22 mouse cellular contexts compared by ENCODE assay signal in genomic region chr8:90182807-90183206, GRCm38 (mm10).
"Had no signal": no experiment of that assay in that cellular context is flagged by ENCODE, and none has a peak within 500 bp of the region (broad histone marks: within the 10 kb centered on the region; RNA-seq: fewer than 3 reads in every experiment).

No protein-coding gene starts in this region.

- H3K27me3 ChIP-seq: liver, embryonic 13.5 days; liver, embryonic 15.5 days; lung, embryonic 15.5 days; megakaryocyte, embryonic 14.5 days; midbrain, embryonic 13.5 days had no signal

- H3K4me2 ChIP-seq: liver, embryonic 11.5 days; liver, embryonic 13.5 days; liver, embryonic 15.5 days; lung, embryonic 15.5 days; midbrain, embryonic 13.5 days had no signal

- DNase-seq: liver, embryonic 13.5 days; liver, postnatal 0 days; lung, adult 2 months; lung, postnatal 14 days; lung, postnatal 36 days; right cerebral cortex, adult 18-20 months; right cerebral cortex, postnatal 25 days; right cerebral cortex, postnatal 4 days; spleen, adult 18-20 months; thymus, adult 18-20 months; thymus, postnatal 14 days; thymus, postnatal 36 days had no signal

- H3K36me3 ChIP-seq: liver, embryonic 13.5 days; liver, embryonic 15.5 days; lung, embryonic 15.5 days; midbrain, embryonic 10.5 days; midbrain, embryonic 13.5 days had no signal

- H3K9me3 ChIP-seq: liver, embryonic 13.5 days; liver, embryonic 15.5 days; lung, embryonic 15.5 days; midbrain, embryonic 10.5 days; midbrain, embryonic 13.5 days had no signal

- H3K27ac ChIP-seq: liver, embryonic 13.5 days; liver, embryonic 15.5 days; lung, embryonic 15.5 days; macrophage; midbrain, embryonic 10.5 days; midbrain, embryonic 13.5 days had no signal

- H3K4me3 ChIP-seq: liver, embryonic 13.5 days; liver, embryonic 15.5 days; lung, embryonic 15.5 days; megakaryocyte, embryonic 14.5 days; midbrain, embryonic 10.5 days; midbrain, embryonic 13.5 days; myocyte had no signal

- H3K4me1 ChIP-seq: liver, embryonic 13.5 days; liver, embryonic 15.5 days; lung, embryonic 15.5 days; megakaryocyte, embryonic 14.5 days had no signal

- ATAC-seq: liver, postnatal 0 days; lung, postnatal 0 days; midbrain, embryonic 13.5 days; midbrain, embryonic 16.5 days had no signal

- H3K9ac ChIP-seq: liver, embryonic 13.5 days; liver, embryonic 15.5 days; liver, postnatal 0 days; lung, embryonic 15.5 days; midbrain, embryonic 13.5 days had no signal
